ENCODE assay signal across 9 mouse cellular contexts in genomic region chr4:43005765-43006164, GRCm38 (mm10). TPM values are rescaled to one million over a fixed set of nuclear protein-coding genes. Genes with fewer than 3 reads are reported as not detected.
A peak's percentile ranks its signal among the peaks of the same experiment; 100 is the strongest.
DNase-seq lines count a peak whose midpoint lies in the region; TF ChIP-seq lines count a peak whose summit lies in the region.
"Had no signal": no experiment of that assay in that cellular context is flagged by ENCODE, and none has a peak within 500 bp of the region (broad histone marks: within the 10 kb centered on the region; RNA-seq: fewer than 3 reads in every experiment).

No protein-coding gene starts in this region.

- no peak overlapping the region for H3K27ac ChIP-seq in layer of hippocampus, adult 2 months

- peak; percentile 79 for TF ChIP-seq CTCF in layer of hippocampus, adult 2 months (conservative IDR thresholded peaks at IDR 0.05)
- TF ChIP-seq CTCF in brain, embryonic 14.5 days (IDR thresholded peaks at IDR 0.05; ENCODE audit: borderline replicate concordance, extremely low read depth, insufficient read depth, insufficient read length) = peak; percentile 25; the same call in 1 of the 2 replicates

- DNase-seq in adrenal gland, adult (ENCODE audit: inconsistent age in 2 of 2, low spot score in 1 of 2) = peak; percentile 34 to 77
- DNase-seq in adrenal gland, adult 8-10 months = no peak
- peak in 1 of 2 experiments; percentile 30 for DNase-seq in layer of hippocampus, adult 2 months (ENCODE audit: low spot score in 2 of 2)
- no peak for DNase-seq in layer of hippocampus, adult 8-10 months (ENCODE audit: low spot score in 2 of 2)
- DNase-seq in brain, embryonic 14.5 days (ENCODE audit: low read depth) = peak; percentile 37
- DNase-seq in kidney, postnatal 4 days = peak; percentile 23 to 43
- peak; percentile 65 for DNase-seq in thymus, postnatal 14 days
- DNase-seq in urinary bladder, postnatal 36 days (ENCODE audit: low spot score in 2 of 2) = no peak

- TF ChIP-seq POLR2A in brain, embryonic 14.5 days (IDR thresholded peaks at IDR 0.05; ENCODE audit: borderline replicate concordance, extremely low read depth, insufficient read depth, insufficient read length, poor library complexity, severe bottlenecking) = no peak

- H3K4me3 ChIP-seq in layer of hippocampus, adult 2 months = no peak overlapping the region
- H3K4me3 ChIP-seq: myocyte had no signal

RNA-seq across cellular contexts. Expression of gene Fancg, which starts 4.5 kb away (rescaled TPM):
- 10 to 100 TPM in 2 of 4 experiments, 1 to 10 TPM in 2; 8.0 to 17.8 (median 12.5) TPM for total RNA-seq in adrenal gland, adult 8-10 months (2022)
- 10 to 100 TPM; 10.4 to 12.9 TPM for total RNA-seq in layer of hippocampus, adult 2 months (2021)
- total RNA-seq in layer of hippocampus, adult 8-10 months (2022) = 10 to 100 TPM; 14.0 to 17.1 (median 15.5) TPM
- polyA plus RNA-seq in brain, embryonic 14.5 days (2012; rRNA removed) = 26.9 and 44.7 TPM in 2 replicates

RNA-seq across cellular contexts. Expression of gene Vcp, which starts 5.5 kb away (rescaled TPM):
- 100 to 1,000 TPM; 290 to 420 (median 339) TPM for total RNA-seq in adrenal gland, adult 8-10 months (2022)
- 100 to 1,000 TPM; 171 to 184 TPM for total RNA-seq in layer of hippocampus, adult 2 months (2021)
- total RNA-seq in layer of hippocampus, adult 8-10 months (2022) = 100 to 1,000 TPM; 174 to 191 (median 185) TPM
- polyA plus RNA-seq in brain, embryonic 14.5 days (2012; rRNA removed) = 203 and 264 TPM in 2 replicates

RNA-seq across cellular contexts. Expression of gene Pigo, which starts 19.9 kb away (rescaled TPM):
- total RNA-seq in adrenal gland, adult 8-10 months (2022) = 10 to 100 TPM; 14.8 to 30.8 (median 22.5) TPM
- 10 to 100 TPM; 28.0 to 30.0 TPM for total RNA-seq in layer of hippocampus, adult 2 months (2021)
- total RNA-seq in layer of hippocampus, adult 8-10 months (2022) = 10 to 100 TPM; 24.1 to 37.2 (median 28.9) TPM
- 34.1 and 34.9 TPM in 2 replicates for polyA plus RNA-seq in brain, embryonic 14.5 days (2012; rRNA removed)

RNA-seq across cellular contexts. Expression of gene Stoml2, which starts 25.7 kb away (rescaled TPM):
- total RNA-seq in adrenal gland, adult 8-10 months (2022) = 100 to 1,000 TPM; 204 to 262 (median 242) TPM
- total RNA-seq in layer of hippocampus, adult 2 months (2021) = 100 to 1,000 TPM in 1 of 2 experiments, 10 to 100 TPM in 1; 97.3 to 108 TPM
- 100 to 1,000 TPM in 2 of 4 experiments, 10 to 100 TPM in 2; 97.9 to 106 (median 100) TPM for total RNA-seq in layer of hippocampus, adult 8-10 months (2022)
- polyA plus RNA-seq in brain, embryonic 14.5 days (2012; rRNA removed) = 106 and 168 TPM in 2 replicates

RNA-seq across cellular contexts. Expression of gene 1700022I11Rik, which starts 36.4 kb away (rescaled TPM):
- not detected for total RNA-seq in adrenal gland, adult 8-10 months (2022)
- not detected for total RNA-seq in layer of hippocampus, adult 2 months (2021)
- total RNA-seq in layer of hippocampus, adult 8-10 months (2022) = not detected
- not detected in 2 replicates for polyA plus RNA-seq in brain, embryonic 14.5 days (2012; rRNA removed)

Comparison
In these comparisons a context has a peak if more than half of its experiments do, and no peak if none do; other contexts are left out.
1. DNase-seq: peak in adrenal gland, adult (2 of 2), brain, embryonic 14.5 days (single experiment), kidney, postnatal 4 days (2 of 2) and thymus, postnatal 14 days (single experiment); none in adrenal gland, adult 8-10 months (single experiment), layer of hippocampus, adult 8-10 months (0 of 2) and urinary bladder, postnatal 36 days (0 of 2).